Mouse (Mus musculus) stomach, embryonic 16.5 days (tissue): ENCODE results near the gene Phospho1. TPM values are rescaled to one million over a fixed set of nuclear protein-coding genes. Genes with fewer than 3 reads are reported as not detected.

Source experiments
- ATAC-seq: fragments of 200-750 bp; cut with Nextera tagmentation; 2 replicates; pipeline ENCODE4 v1.8.0; 2017; ENCODE audit warnings: moderate number of reproducible peaks, moderate TSS enrichment; ENCODE audit not compliant: insufficient read depth, low FRiP score
- H3K27ac ChIP-seq: fragments of 300-500 bp; sonication (generic); 2 replicates; pipeline ENCODE4 v1.5.1; 2014; ENCODE audit warnings: low read length
- H3K27me3 ChIP-seq: fragments of 300-500 bp; sonication (generic); 2 replicates; pipeline ENCODE4 v1.6.1; 2014; ENCODE audit warnings: low read length, control low read depth, mixed read lengths; ENCODE audit not compliant: control insufficient read depth, insufficient read depth
- H3K36me3 ChIP-seq: fragments of 300-500 bp; sonication (generic); 2 replicates; pipeline ENCODE4 v1.6.1; 2014; ENCODE audit warnings: low read length; ENCODE audit not compliant: control insufficient read depth, insufficient read depth
- H3K4me1 ChIP-seq: fragments of 300-500 bp; sonication (generic); 2 replicates; pipeline ENCODE4 v1.6.1; 2014; ENCODE audit warnings: low read length, control low read depth, mixed read lengths; ENCODE audit not compliant: control insufficient read depth, insufficient read depth
- H3K4me2 ChIP-seq: fragments of 300-500 bp; sonication (generic); 2 replicates; pipeline ENCODE4 v1.6.1; 2014; ENCODE audit warnings: low read depth, low read length, mixed read lengths
- H3K4me3 ChIP-seq: fragments of 300-500 bp; sonication (generic); replicated peaks from 2 replicates; pipeline ENCODE4 v1.5.1; 2014; ENCODE audit warnings: mild to moderate bottlenecking, low read length
- H3K9ac ChIP-seq: fragments of 300-500 bp; sonication (generic); 2 replicates; pipeline ENCODE4 v1.6.1; 2014; ENCODE audit warnings: low read length
- H3K9me3 ChIP-seq: fragments of 300-500 bp; sonication (generic); replicated peaks from 2 replicates; pipeline ENCODE4 v1.6.1; 2016; ENCODE audit warnings: low read length, control low read depth; ENCODE audit not compliant: control insufficient read depth
- WGBS: fragments of 180-500 bp; shearing (Covaris S2); extraction: QIAGEN DNeasy Blood & Tissue Kit; methylation state at CpG from one replicate; pipeline ENCODE4 v1.1.7; 2014; 5-methylcytosine and 5-hydroxymethylcytosine counted together
- polyA plus RNA-seq: library from polyadenylated mRNA; unstranded; fragments of >200 nt; fragmentation: Nextera tagmentation; extraction: Ambion mirVana; gene quantifications from 2 replicates; pipeline ENCODE4 v1.2.1, GENCODE M21; 2015

Gene Phospho1
- polyA plus RNA-seq, 1 experiment from 2014 or later, result 0.94 TPM

DNA sequence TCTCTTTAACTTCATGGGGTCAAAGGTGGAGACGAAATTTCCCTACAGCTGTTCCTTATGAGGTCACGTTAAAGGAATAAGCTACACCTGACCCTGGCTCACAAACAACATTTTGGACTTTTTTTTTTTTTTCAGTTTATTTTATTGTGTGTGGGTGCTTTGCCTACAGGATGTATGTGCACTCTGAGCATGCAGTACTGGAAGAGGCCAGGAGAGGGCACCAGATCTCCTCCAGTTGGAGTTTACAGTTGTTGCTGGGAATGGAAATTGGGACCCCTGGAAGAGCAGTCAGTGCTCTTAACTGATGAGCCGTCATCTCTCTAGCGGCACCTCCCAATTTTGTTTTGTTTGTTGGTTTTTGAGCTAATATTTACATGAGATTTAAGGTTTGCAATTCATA, 38.6 kb upstream of the Phospho1 start:
- no peaks in the 10 kb centered on the region for H3K4me1 ChIP-seq
- no peaks in the 10 kb centered on the region for H3K36me3 ChIP-seq
- 0 out of 2 replicates have a peak, but pooled peaks cover 4% of the 10 kb centered on the region for H3K9me3 ChIP-seq
- no peak for ATAC-seq
- no peaks in the 10 kb centered on the region for H3K27me3 ChIP-seq
- no peak overlapping the region for H3K27ac ChIP-seq
- no peak overlapping the region for H3K4me2 ChIP-seq
- no peak overlapping the region for H3K9ac ChIP-seq
- WGBS, result 88% methylated on average over 4 of the region's 4 CpGs
- H3K4me3 ChIP-seq, result no peak overlapping the region

DNA sequence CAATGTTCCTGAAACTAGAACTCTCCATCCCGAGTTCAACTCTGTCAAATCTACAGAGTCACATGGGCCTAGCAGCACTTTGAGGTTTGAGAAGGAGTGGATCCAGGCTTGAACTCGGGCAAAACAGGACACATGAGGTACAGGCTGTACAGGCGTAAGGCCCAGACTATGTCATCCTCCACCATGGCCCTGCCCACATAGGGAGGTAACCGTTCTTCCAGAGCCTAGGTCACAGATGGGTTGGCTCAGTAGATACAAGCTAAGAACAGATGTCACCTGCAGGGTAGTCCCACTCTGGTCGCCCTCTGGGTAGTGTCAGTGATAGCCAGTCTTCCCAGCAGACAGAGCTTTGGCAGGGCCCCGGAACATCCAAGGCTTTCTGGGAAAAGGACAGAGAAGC, 37.8 kb upstream of the Phospho1 start:
- Histone ChIP-seq H3K36me3 (no peaks in the 10 kb centered on the region), H3K27me3 (no peaks in the 10 kb centered on the region), H3K4me1 (no peaks in the 10 kb centered on the region), H3K9me3 (0 out of 2 replicates have a peak, but pooled peaks cover 4% of the 10 kb centered on the region), H3K4me2 (no peak overlapping the region), H3K4me3 (no peak overlapping the region), H3K27ac (no peak overlapping the region), H3K9ac (no peak overlapping the region)
- WGBS, result 85% methylated on average over 6 of the region's 6 CpGs
- no peak for ATAC-seq

DNA sequence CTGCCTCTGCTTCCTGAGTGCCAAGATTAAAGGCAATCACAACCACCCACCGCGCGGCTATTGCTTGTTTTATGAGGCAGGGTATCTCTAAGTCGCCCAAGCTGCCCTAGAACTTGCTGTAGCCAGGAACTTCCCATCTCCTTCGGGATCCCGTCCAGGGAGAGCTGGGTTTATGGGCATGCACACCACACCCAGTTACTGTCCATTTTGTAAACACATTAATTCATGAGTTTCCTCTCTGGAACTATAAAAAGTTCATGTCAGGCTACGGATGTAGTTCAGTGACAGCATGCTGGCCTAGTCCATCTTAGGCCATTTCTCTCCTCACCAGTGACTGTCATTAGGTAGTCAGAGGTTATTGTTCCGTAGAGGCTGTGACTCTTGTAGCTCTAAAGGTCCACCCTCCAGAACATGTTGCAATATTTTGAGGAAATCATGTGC, 34.8 kb upstream of the Phospho1 start:
- H3K4me2 ChIP-seq, result no peak overlapping the region
- no peak overlapping the region for H3K9ac ChIP-seq
- H3K36me3 ChIP-seq, result no peaks in the 10 kb centered on the region
- H3K9me3 ChIP-seq, result 0 out of 2 replicates have a peak, but pooled peaks cover 4% of the 10 kb centered on the region
- no peak overlapping the region for H3K27ac ChIP-seq
- 69% methylated on average over 8 of the region's 8 CpGs for WGBS
- no peaks in the 10 kb centered on the region for H3K4me1 ChIP-seq
- no peak overlapping the region for H3K4me3 ChIP-seq
- no peak for ATAC-seq
- H3K27me3 ChIP-seq, result no peaks in the 10 kb centered on the region

DNA sequence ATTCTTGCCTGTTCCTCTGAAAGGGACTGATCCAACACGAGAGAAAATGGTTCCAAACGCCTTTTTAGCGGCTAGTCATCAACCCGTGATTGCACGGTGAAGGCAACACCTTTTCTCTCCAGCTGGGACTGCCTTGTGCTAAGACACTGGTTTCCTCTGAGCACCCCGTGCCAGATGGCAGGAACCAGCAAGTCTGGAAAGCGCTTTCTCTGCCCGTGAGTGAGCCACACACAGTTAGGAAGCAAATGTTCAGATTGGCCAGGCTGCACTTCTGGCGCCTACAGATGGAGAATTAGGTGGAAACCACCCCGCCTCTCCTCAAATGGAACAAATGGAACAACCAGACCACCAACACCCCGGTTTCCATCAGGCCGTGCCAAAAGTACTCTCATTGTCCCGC, 32.5 kb upstream of the Phospho1 start:
- 82% methylated on average over 13 of the region's 13 CpGs for WGBS
- no peaks in the 10 kb centered on the region for H3K36me3 ChIP-seq
- H3K27ac ChIP-seq, result no peak overlapping the region
- H3K9ac ChIP-seq, result no peak overlapping the region
- H3K4me2 ChIP-seq, result no peak overlapping the region
- H3K27me3 ChIP-seq, result peaks cover 4% of the 10 kb centered on the region; the same call in 1 of the 2 replicates
- no peaks in the 10 kb centered on the region; the same call in 1 of the 2 replicates for H3K4me1 ChIP-seq
- H3K9me3 ChIP-seq, result no peaks in the 10 kb centered on the region
- H3K4me3 ChIP-seq, result no peak overlapping the region
- no peak for ATAC-seq

DNA sequence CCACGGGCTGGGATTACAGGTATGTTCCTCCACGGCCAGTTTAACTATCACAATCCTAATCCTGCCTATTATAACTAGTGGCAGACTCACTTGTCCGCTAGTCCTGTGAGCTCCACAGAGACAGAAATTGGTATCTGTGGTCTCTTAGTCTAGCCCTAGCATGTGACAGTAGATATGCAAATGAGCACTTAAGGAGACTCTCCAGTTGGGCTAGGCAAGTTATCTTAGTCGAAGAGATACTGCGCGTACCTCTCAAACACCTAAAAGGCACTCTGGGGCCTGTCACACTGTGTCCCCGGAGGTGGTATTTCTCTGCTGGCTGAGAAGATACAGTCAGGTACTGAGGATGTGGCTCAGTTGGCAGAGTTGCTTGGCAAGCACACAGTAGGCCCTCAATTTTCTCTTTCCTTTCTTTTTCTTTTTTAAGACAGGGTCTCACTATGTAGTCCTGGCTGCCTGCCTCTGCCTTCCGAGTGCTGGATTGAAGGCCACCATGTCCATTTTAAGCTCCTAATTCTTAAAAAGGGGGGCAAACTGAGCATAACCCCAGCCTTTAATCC, 31.3 kb upstream of the Phospho1 start:
- Histone ChIP-seq H3K27ac (no peak overlapping the region), H3K4me1 (no peaks in the 10 kb centered on the region; the same call in 1 of the 2 replicates), H3K4me2 (no peak overlapping the region), H3K4me3 (no peak overlapping the region), H3K9ac (no peak overlapping the region), H3K9me3 (no peaks in the 10 kb centered on the region), H3K36me3 (no peaks in the 10 kb centered on the region), H3K27me3 (peaks cover 13% of the 10 kb centered on the region)
- ATAC-seq, result no peak
- WGBS, result 91% methylated on average over 8 of the region's 8 CpGs

DNA sequence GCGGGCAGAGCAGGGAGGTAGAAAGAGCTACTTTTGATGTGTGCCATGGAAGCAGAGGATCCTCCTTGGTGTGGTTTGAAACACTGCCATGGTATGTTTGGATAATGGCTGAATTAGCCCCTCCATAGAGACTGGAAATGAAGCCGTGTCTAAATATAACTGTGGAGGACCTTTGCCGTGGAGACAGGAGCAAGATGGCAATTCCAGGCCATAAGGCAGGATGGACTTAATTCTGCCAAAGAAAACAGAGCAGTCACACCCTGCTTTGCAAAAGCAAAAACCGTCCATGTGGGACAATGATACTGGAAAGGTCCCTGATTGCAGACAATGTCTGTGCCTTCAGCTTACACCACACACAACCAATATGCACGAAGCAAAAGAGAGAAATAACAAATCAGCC, 30.1 kb upstream of the Phospho1 start:
- Histone ChIP-seq H3K27me3 (peaks cover 14% of the 10 kb centered on the region), H3K4me3 (no peak overlapping the region), H3K4me2 (no peak overlapping the region), H3K4me1 (no peaks in the 10 kb centered on the region; the same call in 1 of the 2 replicates), H3K9ac (no peak overlapping the region), H3K27ac (no peak overlapping the region), H3K9me3 (no peaks in the 10 kb centered on the region), H3K36me3 (no peaks in the 10 kb centered on the region)
- ATAC-seq, result no peak
- 65% methylated on average over 5 of the region's 5 CpGs for WGBS

DNA sequence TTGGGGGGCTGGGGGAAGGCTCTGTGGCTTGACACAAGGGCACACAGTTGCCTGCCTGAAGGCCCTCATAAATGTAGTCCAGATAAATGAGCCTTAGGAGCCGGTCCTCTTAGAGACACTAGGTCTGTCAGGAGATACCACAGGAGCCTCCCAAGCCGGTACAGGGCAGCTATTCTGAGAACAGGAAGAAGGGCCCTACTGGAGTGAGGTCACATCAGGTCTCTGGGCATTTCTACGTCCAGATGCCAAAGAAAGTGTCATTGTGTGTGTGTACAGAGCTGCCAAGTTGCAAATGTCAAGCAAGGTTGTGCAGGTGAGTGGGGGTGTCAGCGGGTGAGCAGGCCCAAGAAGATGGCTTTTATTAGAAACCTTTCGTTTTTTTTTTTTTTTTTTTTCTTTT, 28.7 kb upstream of the Phospho1 start:
- Histone ChIP-seq H3K9ac (no peak overlapping the region), H3K4me2 (no peak overlapping the region), H3K27me3 (peaks cover 14% of the 10 kb centered on the region), H3K27ac (no peak overlapping the region), H3K4me1 (peaks cover 5% of the 10 kb centered on the region), H3K9me3 (no peaks in the 10 kb centered on the region), H3K36me3 (no peaks in the 10 kb centered on the region), H3K4me3 (no peak overlapping the region)
- no peak for ATAC-seq
- WGBS, result 73% methylated on average over 5 of the region's 5 CpGs

DNA sequence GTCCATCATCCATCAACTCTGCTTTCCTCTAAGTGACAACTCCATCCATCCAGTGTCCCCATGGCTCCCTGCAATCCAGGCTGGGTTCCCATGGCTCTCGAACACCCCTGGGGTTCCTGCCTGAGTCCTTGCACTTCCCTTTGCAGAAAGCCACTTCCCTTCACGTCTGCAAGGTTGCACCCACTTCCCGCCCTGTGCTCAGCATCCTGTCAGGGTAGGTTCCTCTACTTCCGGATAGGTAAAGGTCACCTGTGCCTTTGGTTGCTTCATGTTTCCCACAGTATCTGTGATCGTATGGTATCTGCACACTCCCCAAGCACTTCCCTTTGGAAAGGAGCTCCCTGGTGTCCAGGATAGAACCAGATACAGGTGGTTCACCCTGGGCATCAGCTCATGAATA, 19.3 kb upstream of the Phospho1 start:
- no peak for ATAC-seq
- H3K9me3 ChIP-seq, result peaks cover 4% of the 10 kb centered on the region; the same call in 1 of the 2 replicates
- peak overlapping the region; percentile 30 for H3K27ac ChIP-seq
- H3K4me1 ChIP-seq, result peaks cover 15% of the 10 kb centered on the region
- no peak overlapping the region for H3K9ac ChIP-seq
- no peaks in the 10 kb centered on the region for H3K27me3 ChIP-seq
- 64% methylated on average over 5 of the region's 5 CpGs for WGBS
- H3K4me3 ChIP-seq, result no peak overlapping the region
- H3K36me3 ChIP-seq, result no peaks in the 10 kb centered on the region
- no peak overlapping the region for H3K4me2 ChIP-seq

DNA sequence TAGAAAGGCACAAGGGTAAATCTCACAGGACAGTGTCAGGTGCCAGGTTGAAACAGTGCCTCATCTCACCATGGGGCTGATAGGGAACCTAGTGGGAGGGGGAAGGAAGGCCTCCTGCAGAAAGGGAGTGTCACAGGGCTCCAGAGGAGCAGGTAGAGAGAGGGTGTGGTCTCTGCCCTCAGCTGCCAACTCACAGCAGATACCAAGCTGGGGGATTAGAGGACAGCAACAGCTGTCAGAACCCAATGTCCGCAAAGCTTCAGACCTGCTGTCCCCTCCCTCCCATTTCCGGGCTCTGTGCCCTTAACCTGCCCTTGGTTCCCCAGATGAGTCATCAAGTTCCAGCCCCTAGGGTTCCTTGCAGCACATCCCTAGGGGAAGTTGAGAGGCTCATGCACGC, 18.8 kb upstream of the Phospho1 start:
- Histone ChIP-seq H3K9me3 (peaks cover 4% of the 10 kb centered on the region; the same call in 1 of the 2 replicates), H3K4me1 (peaks cover 10% of the 10 kb centered on the region), H3K4me2 (no peak overlapping the region), H3K36me3 (no peaks in the 10 kb centered on the region), H3K27ac (peak overlapping the region; percentile 30; the same call in 1 of the 2 replicates), H3K27me3 (no peaks in the 10 kb centered on the region), H3K9ac (no peak overlapping the region), H3K4me3 (no peak overlapping the region)
- 28% methylated on average over 3 of the region's 3 CpGs for WGBS
- ATAC-seq, result peak; percentile 69
